8 mouse cellular contexts compared by ENCODE assay signal in genomic region chr6:29985986-29986385, GRCm38 (mm10).
DNase-seq lines count a peak whose midpoint lies in the region; ATAC-seq and TF ChIP-seq lines count a peak whose summit lies in the region.
"Had no signal": no experiment of that assay in that cellular context is flagged by ENCODE, and none has a peak within 500 bp of the region (broad histone marks: within the 10 kb centered on the region; RNA-seq: fewer than 3 reads in every experiment).

No protein-coding gene starts in this region.

- H3K27ac ChIP-seq in kidney, postnatal 0 days: no peak overlapping the region
- H3K27ac ChIP-seq in forebrain, embryonic 15.5 days (replicated peaks): no peak overlapping the region
- peak overlapping the region; percentile 79; the same call in 1 of the 2 replicates for H3K27ac ChIP-seq in liver, embryonic 12.5 days
- H3K27ac ChIP-seq in neural tube, embryonic 12.5 days: no peak overlapping the region

- no peaks in the 10 kb centered on the region for H3K4me1 ChIP-seq in kidney, postnatal 0 days (replicated peaks; ENCODE audit: insufficient read depth, low read length)
- peaks cover 10% of the 10 kb centered on the region for H3K4me1 ChIP-seq in forebrain, embryonic 15.5 days
- H3K4me1 ChIP-seq in liver, embryonic 12.5 days: peaks cover 40% of the 10 kb centered on the region
- no peaks in the 10 kb centered on the region for H3K4me1 ChIP-seq in neural tube, embryonic 12.5 days

- peak overlapping the region; percentile 79 for H3K4me2 ChIP-seq in kidney, postnatal 0 days (ENCODE audit: low read length)
- peak overlapping the region; percentile 96 for H3K4me2 ChIP-seq in forebrain, embryonic 15.5 days (replicated peaks)
- H3K4me2 ChIP-seq in liver, embryonic 12.5 days: peak overlapping the region; percentile 88
- peak overlapping the region; percentile 87 for H3K4me2 ChIP-seq in neural tube, embryonic 12.5 days (replicated peaks)

- no peak for TF ChIP-seq CTCF in kidney, postnatal 0 days (IDR thresholded peaks at IDR 0.05; ENCODE audit: low read depth)

- no peak overlapping the region for H3K4me3 ChIP-seq in kidney, postnatal 0 days (replicated peaks; ENCODE audit: low read depth, low read length)
- H3K4me3 ChIP-seq in forebrain, embryonic 15.5 days: no peak overlapping the region
- peak overlapping the region; percentile 63 for H3K4me3 ChIP-seq in liver, embryonic 12.5 days
- H3K4me3 ChIP-seq in neural tube, embryonic 12.5 days: no peak overlapping the region

- no peak for DNase-seq in kidney, postnatal 0 days (ENCODE audit: low spot score)
- no peak for DNase-seq in kidney, postnatal 14 days
- DNase-seq in cerebellum, postnatal 4 days (ENCODE audit: low spot score in 2 of 2): no peak
- DNase-seq in frontal cortex, postnatal 25 days (ENCODE audit: low spot score in 2 of 2): no peak
- DNase-seq: left cerebral cortex, postnatal 4 days had no signal

- no peaks in the 10 kb centered on the region for H3K27me3 ChIP-seq in kidney, postnatal 0 days (ENCODE audit: insufficient read depth, low read length)
- H3K27me3 ChIP-seq in forebrain, embryonic 15.5 days: peaks cover 6% of the 10 kb centered on the region; the same call in 1 of the 2 replicates
- H3K27me3 ChIP-seq in liver, embryonic 12.5 days (replicated peaks): no peaks in the 10 kb centered on the region
- H3K27me3 ChIP-seq in neural tube, embryonic 12.5 days (replicated peaks): peaks cover 11% of the 10 kb centered on the region

- H3K9me3 ChIP-seq in kidney, postnatal 0 days (replicated peaks; ENCODE audit: low read length): no peaks in the 10 kb centered on the region
- H3K9me3 ChIP-seq in forebrain, embryonic 15.5 days: no peaks in the 10 kb centered on the region
- H3K9me3 ChIP-seq in liver, embryonic 12.5 days (replicated peaks): 0 out of 2 replicates have a peak, but pooled peaks cover 4% of the 10 kb centered on the region
- H3K9me3 ChIP-seq in neural tube, embryonic 12.5 days: no peaks in the 10 kb centered on the region

- WGBS in kidney, postnatal 0 days: 46% methylated on average over 6 of the region's 6 CpGs
- 51% methylated on average over 6 of the region's 6 CpGs for WGBS in forebrain, embryonic 15.5 days
- 23% methylated on average over 6 of the region's 6 CpGs for WGBS in liver, embryonic 12.5 days (ENCODE audit: insufficient replicate concordance)
- WGBS in neural tube, embryonic 12.5 days: 44% methylated on average over 6 of the region's 6 CpGs

- no peaks in the 10 kb centered on the region for H3K36me3 ChIP-seq in kidney, postnatal 0 days (ENCODE audit: insufficient read depth, low read length)
- H3K36me3 ChIP-seq in forebrain, embryonic 15.5 days: no peaks in the 10 kb centered on the region
- no peaks in the 10 kb centered on the region for H3K36me3 ChIP-seq in liver, embryonic 12.5 days
- no peaks in the 10 kb centered on the region for H3K36me3 ChIP-seq in neural tube, embryonic 12.5 days

- no peak for ATAC-seq in kidney, postnatal 0 days (replicated peaks; ENCODE audit: low FRiP score, low read depth)
- no peak for ATAC-seq in forebrain, embryonic 15.5 days (replicated peaks)
- no peak for ATAC-seq in liver, embryonic 12.5 days
- ATAC-seq in neural tube, embryonic 12.5 days (ENCODE audit: low FRiP score, low read depth): no peak

- H3K9ac ChIP-seq in kidney, postnatal 0 days (ENCODE audit: low read depth, low read length): no peak overlapping the region
- H3K9ac ChIP-seq in forebrain, embryonic 15.5 days (replicated peaks): no peak overlapping the region; the same call in 1 of the 2 replicates
- H3K9ac ChIP-seq in liver, embryonic 12.5 days: peak overlapping the region; percentile 72; the same call in 1 of the 2 replicates
- H3K9ac ChIP-seq in neural tube, embryonic 12.5 days: 0 out of 2 replicates have a peak overlapping the region, but pooled peaks have one; percentile 64

Comparison
In these comparisons a context has a peak if more than half of its experiments do, and no peak if none do; other contexts are left out.
1. H3K9ac ChIP-seq: peak in liver, embryonic 12.5 days (single experiment) and neural tube, embryonic 12.5 days (single experiment); none in kidney, postnatal 0 days (single experiment) and forebrain, embryonic 15.5 days (single experiment).
2. Peak in every context shown above with its lines, with median percentiles within 50 percentile points of each other: H3K4me2 ChIP-seq.